Comparison of ENCODE assay signal across 8 mouse cellular contexts in genomic region chr11:95713811-95714241, GRCm38 (mm10). TPM values are rescaled to one million over a fixed set of nuclear protein-coding genes. Genes with fewer than 3 reads are reported as not detected.
DNase-seq lines count a peak whose midpoint lies in the region; ATAC-seq and TF ChIP-seq lines count a peak whose summit lies in the region.

No protein-coding gene starts in this region.

- TF ChIP-seq CTCF in brain, embryonic 14.5 days (IDR thresholded peaks at IDR 0.05; ENCODE audit: borderline replicate concordance, extremely low read depth, insufficient read depth, insufficient read length): no peak
- no peak for TF ChIP-seq CTCF in liver, postnatal 0 days (IDR thresholded peaks at IDR 0.05; ENCODE audit: low read depth)

- H3K4me2 ChIP-seq in liver, postnatal 0 days (ENCODE audit: low read depth, low read length): peak overlapping the region; percentile 98
- peak overlapping the region; percentile 85 for H3K4me2 ChIP-seq in neural tube, embryonic 15.5 days

- no peak for TF ChIP-seq EP300 in liver, postnatal 0 days (IDR thresholded peaks at IDR 0.05; ENCODE audit: low read depth)

- no peak for ATAC-seq in liver, postnatal 0 days
- 0 out of 2 replicates have a peak, but pooled peaks have one; percentile 0 for ATAC-seq in neural tube, embryonic 15.5 days (ENCODE audit: low FRiP score)

- H3K4me3 ChIP-seq in hindbrain, embryonic 10.5 days: peak overlapping the region; percentile 97
- H3K4me3 ChIP-seq in liver, postnatal 0 days (ENCODE audit: low read depth, low read length): peak overlapping the region; percentile 91
- peak overlapping the region; percentile 93 for H3K4me3 ChIP-seq in neural tube, embryonic 15.5 days (replicated peaks)

- H3K36me3 ChIP-seq in hindbrain, embryonic 10.5 days: no peaks in the 10 kb centered on the region
- H3K36me3 ChIP-seq in liver, postnatal 0 days (replicated peaks; ENCODE audit: insufficient read depth, low read length): no peaks in the 10 kb centered on the region
- H3K36me3 ChIP-seq in neural tube, embryonic 15.5 days: no peaks in the 10 kb centered on the region

- H3K9ac ChIP-seq in liver, postnatal 0 days (replicated peaks): peak overlapping the region; percentile 99
- peak overlapping the region; percentile 95 for H3K9ac ChIP-seq in neural tube, embryonic 15.5 days (replicated peaks)

- no peaks in the 10 kb centered on the region for H3K9me3 ChIP-seq in hindbrain, embryonic 10.5 days
- no peaks in the 10 kb centered on the region for H3K9me3 ChIP-seq in liver, postnatal 0 days (ENCODE audit: low read length)
- no peaks in the 10 kb centered on the region for H3K9me3 ChIP-seq in neural tube, embryonic 15.5 days (replicated peaks)

- peak overlapping the region; percentile 98 for H3K27ac ChIP-seq in hindbrain, embryonic 10.5 days
- H3K27ac ChIP-seq in liver, postnatal 0 days (ENCODE audit: low read depth): peak overlapping the region; percentile 99
- H3K27ac ChIP-seq in neural tube, embryonic 15.5 days (replicated peaks): peak overlapping the region; percentile 97

- DNase-seq in layer of hippocampus, adult 11-12 months (ENCODE audit: low spot score): peak; percentile 30
- no peak for DNase-seq in layer of hippocampus, adult 9-10 months (ENCODE audit: low spot score)
- peak; percentile 60 for DNase-seq in brain, embryonic 14.5 days (ENCODE audit: low read depth)
- DNase-seq in hindbrain, embryonic 10.5 days (ENCODE audit: low spot score): peak; percentile 24
- peak; percentile 59 for DNase-seq in liver, postnatal 0 days
- DNase-seq in frontal cortex, postnatal 14 days (ENCODE audit: low spot score in 2 of 2): no peak
- no peak for DNase-seq in left cerebral cortex, adult 8-10 months (ENCODE audit: low spot score in 2 of 2)

- H3K27me3 ChIP-seq in hindbrain, embryonic 10.5 days (ENCODE audit: insufficient read depth, poor library complexity, severe bottlenecking): no peaks in the 10 kb centered on the region
- H3K27me3 ChIP-seq in liver, postnatal 0 days (ENCODE audit: insufficient read depth, low read length): no peaks in the 10 kb centered on the region
- no peaks in the 10 kb centered on the region for H3K27me3 ChIP-seq in neural tube, embryonic 15.5 days (replicated peaks)

- under 1% methylated on average over 13 of the region's 13 CpGs for WGBS in hindbrain, embryonic 10.5 days
- 0% methylated on average over 13 of the region's 13 CpGs for WGBS in liver, postnatal 0 days (ENCODE audit: insufficient replicate concordance)
- WGBS in neural tube, embryonic 15.5 days: under 1% methylated on average over 13 of the region's 13 CpGs

- H3K4me1 ChIP-seq in hindbrain, embryonic 10.5 days (replicated peaks): peaks cover 38% of the 10 kb centered on the region
- H3K4me1 ChIP-seq in liver, postnatal 0 days (ENCODE audit: insufficient read depth): peaks cover 28% of the 10 kb centered on the region
- peaks cover 39% of the 10 kb centered on the region for H3K4me1 ChIP-seq in neural tube, embryonic 15.5 days

- TF ChIP-seq POLR2A in brain, embryonic 14.5 days (IDR thresholded peaks at IDR 0.05; ENCODE audit: borderline replicate concordance, extremely low read depth, insufficient read depth, insufficient read length, poor library complexity, severe bottlenecking): no peak

RNA-seq across cellular contexts. Expression of gene Zfp652, which starts 1.4 kb away (rescaled TPM):
- 24.6 and 35.9 TPM in 2 replicates for polyA plus RNA-seq in brain, embryonic 14.5 days (2012; rRNA removed)
- 16.7 and 17.2 TPM in 2 replicates for polyA plus RNA-seq in hindbrain, embryonic 10.5 days (2016; fragmentation: Nextera tagmentation; extraction: Ambion mirVana)
- polyA plus RNA-seq in liver, postnatal 0 days (2015; fragmentation: Nextera tagmentation; extraction: Ambion mirVana): 5.0 and 5.6 TPM in 2 replicates
- polyA plus RNA-seq in neural tube, embryonic 15.5 days (2015; fragmentation: Nextera tagmentation; extraction: Ambion mirVana): 23.8 and 24.4 TPM in 2 replicates
- total RNA-seq in left cerebral cortex, adult 8-10 months (2022): 10 to 100 TPM; 42.2 to 44.9 (median 43.6) TPM

RNA-seq across cellular contexts. Expression of gene B130006D01Rik, which starts 9.6 kb away (rescaled TPM):
- 0.38 and 0.56 TPM in 2 replicates for polyA plus RNA-seq in brain, embryonic 14.5 days (2012; rRNA removed)
- 1.1 and 1.4 TPM in 2 replicates for polyA plus RNA-seq in hindbrain, embryonic 10.5 days (2016; fragmentation: Nextera tagmentation; extraction: Ambion mirVana)
- polyA plus RNA-seq in liver, postnatal 0 days (2015; fragmentation: Nextera tagmentation; extraction: Ambion mirVana): 0.18 and 0.31 TPM in 2 replicates
- polyA plus RNA-seq in neural tube, embryonic 15.5 days (2015; fragmentation: Nextera tagmentation; extraction: Ambion mirVana): 0.99 and 1.3 TPM in 2 replicates
- total RNA-seq in left cerebral cortex, adult 8-10 months (2022): 1 to 10 TPM; 1.2 to 1.4 (median 1.3) TPM

RNA-seq across cellular contexts. Expression of gene Phb, which starts 47.1 kb away (rescaled TPM):
- polyA plus RNA-seq in brain, embryonic 14.5 days (2012; rRNA removed): 172 and 205 TPM in 2 replicates
- polyA plus RNA-seq in hindbrain, embryonic 10.5 days (2016; fragmentation: Nextera tagmentation; extraction: Ambion mirVana): 222 and 248 TPM in 2 replicates
- 236 and 246 TPM in 2 replicates for polyA plus RNA-seq in liver, postnatal 0 days (2015; fragmentation: Nextera tagmentation; extraction: Ambion mirVana)
- 205 and 208 TPM in 2 replicates for polyA plus RNA-seq in neural tube, embryonic 15.5 days (2015; fragmentation: Nextera tagmentation; extraction: Ambion mirVana)
- total RNA-seq in left cerebral cortex, adult 8-10 months (2022): 100 to 1,000 TPM in 2 of 4 experiments, 10 to 100 TPM in 2; 83.8 to 107 (median 94.7) TPM

Comparison
In these comparisons a context has a peak if more than half of its experiments do, and no peak if none do; other contexts are left out.
1. DNase-seq: peak in layer of hippocampus, adult 11-12 months (single experiment), brain, embryonic 14.5 days (single experiment), hindbrain, embryonic 10.5 days (single experiment) and liver, postnatal 0 days (single experiment); none in layer of hippocampus, adult 9-10 months (single experiment), frontal cortex, postnatal 14 days (0 of 2) and left cerebral cortex, adult 8-10 months (0 of 2).
2. Peak in every context shown above with its lines, with median percentiles within 50 percentile points of each other: H3K27ac ChIP-seq and H3K4me3 ChIP-seq.